Mouse (Mus musculus) lung, adult 18-20 months (tissue): ENCODE measurements at regions not wholly inside any gene's neighbourhood (a gene's known extent, or its start where the extent isn't known, plus 50 kb on each side); places are given as distances from the start of the nearest gene placed in this dataset.

ENCODE experiments used
- DNase-seq, 2 experiments: peaks; one replicate each; pipeline ENCODE4 v3.0.0; 2022; ENCODE audit warnings: mixed read lengths in 2 of 2

DNA sequence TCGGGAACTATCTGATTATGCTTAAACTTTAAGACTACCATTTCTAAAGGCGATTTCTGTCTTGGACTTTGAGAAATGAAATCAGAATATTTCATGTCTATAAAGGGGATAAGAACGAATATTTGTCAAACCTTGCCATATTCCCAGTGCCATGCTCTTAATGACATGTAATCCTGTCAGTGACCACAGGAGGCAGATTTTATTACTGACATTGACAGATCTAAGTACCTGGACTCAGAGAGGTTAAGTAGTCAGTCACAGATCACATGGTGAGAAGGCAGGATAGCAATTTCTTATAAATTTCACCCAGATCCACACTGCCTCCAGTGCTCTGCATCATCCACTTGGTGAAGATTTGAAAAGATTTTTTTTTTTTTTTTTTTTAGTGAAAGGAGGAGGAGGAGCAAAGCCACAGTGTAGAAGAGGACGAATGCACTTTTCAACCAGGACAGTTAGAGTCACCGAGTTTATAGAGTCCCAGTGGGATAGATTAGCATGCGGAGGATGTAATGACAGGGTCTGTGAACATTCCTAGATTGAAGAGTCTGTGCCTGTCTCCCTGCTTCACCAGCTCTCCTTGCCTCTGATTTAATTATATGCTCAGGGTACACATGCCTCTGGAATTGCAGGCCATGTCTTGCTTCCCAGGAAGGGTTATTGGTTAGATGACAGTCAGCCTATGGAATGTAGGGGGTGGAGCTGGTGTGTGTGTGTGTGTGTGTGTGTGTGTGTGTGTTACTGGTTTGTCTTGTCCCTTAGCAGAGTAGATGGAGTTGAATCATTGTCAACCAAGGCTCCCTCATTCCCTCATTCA, 1379.7 kb downstream of the Gsdmc2 start:
- DNase-seq = no peak

DNA sequence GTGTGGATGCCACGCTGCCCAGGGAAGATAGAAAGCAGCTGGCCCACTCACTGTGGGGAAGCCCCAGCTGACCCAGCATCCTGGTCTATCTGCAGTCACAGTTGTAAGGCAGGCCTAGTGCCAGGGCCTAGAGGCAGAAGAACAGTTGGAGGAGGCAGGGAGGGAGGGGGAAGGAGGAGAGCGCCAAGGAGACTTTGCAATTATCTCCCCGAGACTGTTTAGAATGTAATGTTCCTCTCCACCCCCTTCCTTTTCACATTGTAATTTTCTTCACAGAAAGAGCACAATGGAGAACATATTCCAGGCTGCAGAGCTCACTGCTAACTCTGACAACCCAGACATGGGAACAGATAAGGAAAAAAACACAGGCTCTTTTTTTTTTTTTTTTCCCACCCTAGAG, 1382.3 kb downstream of the Gsdmc2 start:
- DNase-seq = peak in 1 of 2 experiments; percentile 1

GRCm38 (mm10) chr15:62461398-62462051, 1383.5 kb downstream of the Gsdmc2 start:
- DNase-seq = no peak

- DNase-seq = no peak
Measured at GRCm38 (mm10) chr15:62460724-62461123, 1384.3 kb downstream of the Gsdmc2 start.

GRCm38 (mm10) chr15:62460026-62460607, 1384.9 kb downstream of the Gsdmc2 start:
- no peak for DNase-seq

DNA sequence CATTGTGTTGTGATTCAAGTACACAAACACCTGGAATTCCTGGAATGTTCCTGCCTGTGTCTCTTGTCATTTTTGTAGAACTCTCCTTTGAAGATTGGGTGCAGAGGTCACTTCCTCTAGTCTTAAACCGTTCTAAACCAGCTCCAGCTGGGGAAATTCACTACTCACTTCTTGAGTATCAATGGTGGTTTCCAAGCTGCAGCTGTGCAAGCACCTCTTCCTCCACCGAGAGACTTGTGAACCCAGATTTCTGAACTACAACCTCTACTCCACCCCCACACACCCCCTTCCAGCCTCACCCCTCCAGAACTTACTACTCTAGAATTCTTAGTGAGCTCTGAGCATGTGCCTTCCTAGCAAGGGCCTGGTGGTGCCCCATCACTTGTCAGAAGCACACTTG, 1387.0 kb downstream of the Gsdmc2 start:
- DNase-seq = no peak

GRCm38 (mm10) chr15:62457051-62457664, 1387.8 kb downstream of the Gsdmc2 start:
- DNase-seq = no peak

GRCm38 (mm10) chr15:62456020-62456419, 1389.0 kb downstream of the Gsdmc2 start:
- no peak for DNase-seq

- DNase-seq = no peak
Measured at GRCm38 (mm10) chr15:62448116-62448515, 1396.9 kb downstream of the Gsdmc2 start.

DNA sequence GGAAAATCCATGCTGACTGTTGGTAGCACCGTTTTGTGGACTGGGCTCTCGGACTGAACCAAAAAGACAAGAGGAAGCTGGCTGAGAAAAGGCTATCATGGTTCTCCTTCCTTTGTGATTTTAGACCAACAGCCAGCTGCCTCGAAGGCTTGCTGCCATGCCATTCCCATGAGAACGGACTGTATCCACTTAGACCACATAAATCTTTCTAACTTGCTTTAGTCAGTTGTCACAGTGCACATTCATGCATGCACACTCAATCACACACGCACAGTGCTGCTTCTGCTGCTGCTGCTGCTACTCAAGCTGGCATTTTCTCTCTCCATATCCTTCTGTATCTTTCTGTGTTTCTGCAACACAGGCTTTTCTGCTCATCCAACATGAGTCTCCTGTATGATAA, 1405.8 kb downstream of the Gsdmc2 start:
- DNase-seq = no peak

DNA sequence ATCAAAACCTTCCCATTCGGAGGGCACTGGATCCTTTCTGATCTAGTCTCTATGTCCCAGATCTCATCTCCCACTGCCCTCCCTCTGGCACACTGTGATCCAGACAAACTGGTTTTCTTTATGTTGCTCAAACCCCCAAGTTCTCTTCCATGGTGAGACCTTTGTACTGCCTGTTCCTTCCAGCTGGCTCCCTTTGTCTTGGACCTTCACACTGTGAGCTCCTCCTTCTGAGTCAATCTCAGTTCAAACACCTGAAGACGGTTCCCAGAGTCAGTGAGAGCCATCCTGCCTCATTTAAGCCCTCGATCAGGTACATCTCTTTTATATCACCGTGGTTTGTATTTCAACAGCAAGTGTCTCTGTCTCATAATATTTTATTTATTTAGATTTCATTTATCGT, 1408.3 kb downstream of the Gsdmc2 start:
- DNase-seq = no peak

- DNase-seq = no peak
Measured at GRCm38 (mm10) chr15:62435141-62435680, 1409.8 kb downstream of the Gsdmc2 start.

DNA sequence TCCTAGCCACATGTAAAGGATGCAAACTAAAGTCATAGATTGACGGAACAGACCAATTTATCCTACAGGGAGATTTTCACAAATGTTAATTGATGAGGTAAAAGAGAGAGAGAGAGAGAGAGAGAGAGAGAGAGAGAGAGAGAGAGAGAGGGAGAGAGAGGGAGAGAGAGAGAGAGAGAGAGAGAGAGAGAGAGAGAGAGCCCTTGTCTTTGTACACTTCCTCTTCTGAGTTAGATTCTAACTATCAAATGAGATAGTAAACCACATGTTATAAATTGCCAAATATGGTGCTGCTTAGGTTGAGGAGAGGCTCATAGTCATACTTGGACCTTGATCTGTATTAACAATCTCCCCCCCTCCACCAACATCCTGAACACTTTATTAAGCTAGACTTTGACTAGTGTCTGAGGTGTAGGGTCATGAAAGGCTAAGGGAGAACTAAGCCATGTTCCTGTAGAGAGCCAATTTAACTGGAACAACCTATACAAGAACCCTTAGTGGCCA, 1412.2 kb downstream of the Gsdmc2 start:
- DNase-seq = no peak

- no peak for DNase-seq
Measured at GRCm38 (mm10) chr15:62431150-62431678, 1413.8 kb downstream of the Gsdmc2 start.

DNA sequence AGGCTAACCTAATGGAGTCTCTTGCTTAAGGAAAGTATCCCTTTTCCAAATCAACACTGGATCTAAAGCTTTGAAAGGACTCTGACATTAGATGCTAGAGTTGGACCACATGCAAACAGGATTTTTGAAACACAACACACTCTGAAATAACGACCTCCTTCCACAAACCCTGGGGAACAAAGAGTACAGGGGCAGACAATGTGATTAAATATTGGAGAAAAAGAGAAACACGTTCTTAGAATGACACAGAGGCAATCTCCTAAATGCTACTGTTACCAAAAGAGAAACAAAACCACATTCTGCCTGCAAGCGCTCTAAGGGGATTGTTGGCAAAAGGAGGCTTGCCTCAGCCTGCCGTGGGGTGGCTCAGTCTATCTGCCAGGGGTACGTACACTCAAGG, 1422.0 kb downstream of the Gsdmc2 start:
- no peak for DNase-seq

GRCm38 (mm10) chr15:62421073-62421851, 1423.7 kb downstream of the Gsdmc2 start:
- DNase-seq = no peak

DNA sequence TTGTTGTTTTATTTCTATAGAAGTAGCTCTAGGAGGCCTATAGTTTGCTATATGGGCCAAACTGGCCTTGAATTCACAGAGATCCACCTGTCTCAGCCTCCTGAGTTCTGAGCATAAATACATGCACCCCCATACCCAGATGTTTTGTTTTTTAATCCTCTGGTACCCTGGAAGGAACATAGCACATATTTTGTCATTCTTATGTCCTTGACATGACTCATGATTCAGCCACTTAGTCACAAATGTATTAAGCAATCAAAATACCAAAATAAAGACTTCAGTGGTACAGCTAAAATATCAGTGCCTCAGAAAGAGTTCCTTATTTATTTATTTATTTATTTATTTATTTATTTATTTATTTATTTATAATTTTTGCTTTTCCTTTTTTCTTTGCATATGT, 1428.3 kb downstream of the Gsdmc2 start:
- DNase-seq = no peak

- DNase-seq = no peak
Measured at GRCm38 (mm10) chr15:62413694-62414093, 1431.3 kb downstream of the Gsdmc2 start.

- DNase-seq = no peak
Measured at GRCm38 (mm10) chr15:62402142-62402541, 1442.8 kb downstream of the Gsdmc2 start.

DNA sequence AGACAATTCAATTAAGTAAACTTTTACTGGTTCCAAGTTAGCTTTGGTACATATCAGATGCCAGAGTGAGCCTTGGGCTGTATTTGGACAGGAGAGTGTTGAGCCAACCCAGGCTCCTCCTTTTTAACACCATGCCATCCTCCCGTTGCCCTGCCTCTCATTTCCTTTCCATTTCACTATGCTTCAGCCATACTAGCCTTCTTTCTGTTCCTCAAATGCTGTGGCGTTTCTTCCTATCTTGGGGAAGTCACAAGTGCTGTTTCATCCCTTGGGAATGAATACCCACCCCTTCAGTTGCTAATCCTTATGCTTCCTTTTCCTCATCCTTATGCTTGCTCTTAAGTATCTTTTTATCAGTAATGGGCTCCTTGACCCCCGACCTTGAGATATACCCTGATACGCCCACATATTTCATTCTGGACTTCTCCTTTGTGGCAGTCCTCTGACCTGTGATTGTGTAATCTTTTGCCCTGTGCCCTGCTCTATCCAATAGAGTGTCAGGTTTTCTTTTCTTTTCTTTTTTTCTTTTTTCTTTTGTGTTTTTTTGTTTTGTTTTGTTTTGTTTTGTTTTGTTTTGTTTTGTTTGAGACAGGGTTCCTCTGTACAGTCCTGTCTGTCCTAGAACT, 1443.9 kb downstream of the Gsdmc2 start:
- peak in 1 of 2 experiments; percentile 11 for DNase-seq

- DNase-seq = no peak
Measured at GRCm38 (mm10) chr15:62399381-62399780, 1445.6 kb downstream of the Gsdmc2 start.
